Mouse (Mus musculus): Measurements from ENCODE around the gene Eef1akmt4. TPM values are rescaled to one million over a fixed set of nuclear protein-coding genes. Genes with fewer than 3 reads are reported as not detected.

Eef1akmt4 gene
- total and polyA plus RNA-seq, 3 experiments: 5.7 to 9.1 (median 7.7) TPM

DNA sequence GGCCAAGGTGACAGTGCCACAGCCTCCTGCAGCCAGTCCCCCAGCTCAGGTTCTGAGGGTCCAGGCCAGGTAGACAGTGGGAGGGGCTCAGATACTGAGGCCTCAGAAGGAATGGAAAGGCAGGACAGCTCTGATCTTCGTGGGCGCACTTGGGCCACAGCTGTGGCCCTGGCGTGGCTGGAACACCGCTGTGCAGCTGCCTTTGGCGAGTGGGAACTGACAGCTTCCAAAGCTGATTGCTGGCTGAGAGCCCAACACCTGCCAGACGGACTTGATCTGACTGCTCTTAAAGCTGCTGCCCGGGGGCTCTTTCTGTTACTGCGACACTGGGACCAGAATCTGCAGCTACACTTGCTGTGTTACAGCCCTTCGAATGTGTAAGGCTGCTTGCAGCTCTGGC, 6.7 kb upstream of the Eef1akmt4 start:
- H3K9ac ChIP-seq (ENCODE audit: low read depth, low read length): no peak overlapping the region
- intact Hi-C loops (cut with DNase I): no loop called here
- no peak overlapping the region for H3K27ac ChIP-seq
- no peak for DNase-seq
- H3K4me1 ChIP-seq (ENCODE audit: control insufficient read depth, insufficient read depth, low read length): no peaks in the 10 kb centered on the region
- no peak overlapping the region for H3K4me3 ChIP-seq
- no peaks in the 10 kb centered on the region for H3K36me3 ChIP-seq (ENCODE audit: control insufficient read depth, insufficient read depth, low read length)
- 64% methylated on average over 9 of the region's 9 CpGs for WGBS
- no peaks in the 10 kb centered on the region for H3K79me2 ChIP-seq (replicated peaks; ENCODE audit: control insufficient read depth, insufficient read depth, low read length)
- H3K27me3 ChIP-seq (ENCODE audit: control insufficient read depth, insufficient read depth, low read length): no peaks in the 10 kb centered on the region
- TF ChIP-seq CTCF (IDR thresholded peaks at IDR 0.05) (no peak), POLR2A (IDR thresholded peaks at IDR 0.05; ENCODE audit: insufficient read depth, low read depth, low read length) (no peak), EP300 (IDR thresholded peaks at IDR 0.05; ENCODE audit: insufficient read depth, low read depth, low read length) (no peak)

DNA sequence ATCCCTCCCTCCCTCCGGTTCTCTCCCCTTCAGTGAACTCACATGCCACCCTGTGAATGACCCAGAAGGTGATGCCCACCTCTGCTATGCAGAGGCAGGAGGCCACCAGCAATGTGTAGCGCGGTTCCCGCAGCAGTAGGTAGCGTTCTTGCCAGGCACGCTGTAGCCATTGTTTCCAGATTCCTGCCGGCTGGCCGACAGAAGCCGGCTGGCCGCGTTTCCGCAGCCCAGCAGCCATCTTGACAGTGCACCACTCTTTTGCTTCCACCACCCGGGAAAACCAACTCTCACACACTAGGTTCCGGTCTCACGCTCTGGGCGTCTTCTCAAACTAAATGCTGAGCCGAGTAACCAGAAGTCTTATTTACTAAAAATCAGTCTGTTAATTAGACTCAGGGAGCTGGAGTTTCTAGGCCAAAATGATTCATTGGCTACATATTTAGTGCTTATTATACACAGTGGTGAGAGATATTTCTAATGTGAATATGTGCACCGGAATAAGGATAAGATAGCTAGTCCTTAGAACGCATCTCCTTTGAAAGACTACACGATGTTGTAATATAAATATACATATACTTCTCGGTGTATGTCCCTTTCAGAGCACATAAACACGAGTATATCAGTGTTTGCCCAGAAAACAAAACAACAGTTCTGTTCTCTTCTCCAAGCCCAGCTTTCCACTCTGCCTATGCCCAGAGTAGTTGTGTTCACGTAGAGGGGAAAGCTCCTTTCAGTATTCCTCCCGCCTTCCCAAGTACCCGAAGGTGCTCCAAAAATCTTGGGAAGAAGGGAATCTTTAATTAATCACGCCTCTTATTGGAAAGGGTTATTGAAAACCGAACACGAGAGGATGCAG, 664 bp upstream of the Eef1akmt4 start:
- intact Hi-C loops (cut with DNase I): loop anchor here (1.0 to 5.0 kb wide), 5 partner anchors 10 to 112 kb away; partner anchors contain the start of genes Abcf3, Dvl3, Eif2b5 and Psmd2
- H3K9ac ChIP-seq (ENCODE audit: low read depth, low read length): peak overlapping the region; percentile 92
- peaks cover 1% of the 10 kb centered on the region for H3K4me1 ChIP-seq (ENCODE audit: control insufficient read depth, insufficient read depth, low read length)
- H3K27me3 ChIP-seq (ENCODE audit: control insufficient read depth, insufficient read depth, low read length): no peaks in the 10 kb centered on the region
- peak overlapping the region; percentile 61 for H3K4me3 ChIP-seq
- H3K36me3 ChIP-seq (ENCODE audit: control insufficient read depth, insufficient read depth, low read length): no peaks in the 10 kb centered on the region
- peak; percentile 82 to 84 for DNase-seq
- H3K79me2 ChIP-seq (replicated peaks; ENCODE audit: control insufficient read depth, insufficient read depth, low read length): no peaks in the 10 kb centered on the region
- WGBS: under 1% methylated on average over 28 of the region's 28 CpGs
- H3K27ac ChIP-seq: peak overlapping the region; percentile 74
- TF ChIP-seq EP300 (IDR thresholded peaks at IDR 0.05; ENCODE audit: insufficient read depth, low read depth, low read length) (peak; percentile 66; the same call in 1 of the 2 replicates), POLR2A (IDR thresholded peaks at IDR 0.05; ENCODE audit: insufficient read depth, low read depth, low read length) (peak; percentile 85), CTCF (IDR thresholded peaks at IDR 0.05) (no peak)

DNA sequence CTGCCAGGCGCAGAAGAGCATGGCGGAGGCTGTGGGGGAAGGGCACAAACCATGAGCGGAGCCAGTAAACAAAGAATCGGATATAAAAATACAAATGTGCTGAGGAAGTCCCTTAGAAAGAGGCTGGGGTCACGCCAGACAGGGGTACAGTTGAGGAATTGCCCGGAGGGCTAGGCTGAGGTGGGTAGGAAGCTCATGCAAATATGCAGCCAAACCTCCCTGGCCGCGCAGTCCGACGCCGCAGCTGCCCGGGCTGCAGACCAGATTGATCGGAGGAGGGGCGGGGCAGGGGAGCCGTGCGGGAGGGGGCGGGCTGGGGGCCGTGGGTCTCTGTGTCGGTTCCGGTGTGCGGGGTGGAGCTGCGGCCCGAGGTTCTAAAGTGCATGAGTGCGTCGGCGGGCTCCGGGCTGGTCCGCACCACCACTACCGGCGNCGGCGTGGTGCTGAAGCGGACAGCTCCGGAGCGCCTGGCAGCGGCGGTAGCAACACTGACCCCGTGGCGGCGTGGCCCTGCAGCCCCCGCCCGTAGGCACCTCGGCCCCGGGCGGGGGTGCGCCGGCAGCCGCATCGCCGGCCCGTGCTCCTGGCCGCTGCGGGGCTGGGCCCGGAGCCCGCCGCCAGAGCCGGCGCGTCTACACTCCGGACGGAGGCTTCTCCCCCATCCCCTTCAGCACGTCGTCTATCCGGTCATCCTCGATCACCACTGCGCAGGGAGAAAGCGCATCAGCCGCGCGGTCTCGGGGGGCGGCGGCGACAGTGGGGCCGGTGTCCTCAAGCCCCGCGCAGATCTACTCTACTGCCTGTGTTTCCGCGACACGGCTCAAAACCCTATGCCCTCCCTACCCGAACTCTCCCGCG, 8.4 kb downstream of the Eef1akmt4 start:
- TF ChIP-seq EP300 (IDR thresholded peaks at IDR 0.05; ENCODE audit: insufficient read depth, low read depth, low read length) (no peak), CTCF (IDR thresholded peaks at IDR 0.05) (no peak), POLR2A (IDR thresholded peaks at IDR 0.05; ENCODE audit: insufficient read depth, low read depth, low read length) (no peak)
- DNase-seq: peak; percentile 40 to 60
- no peaks in the 10 kb centered on the region for H3K27me3 ChIP-seq (ENCODE audit: control insufficient read depth, insufficient read depth, low read length)

DNA sequence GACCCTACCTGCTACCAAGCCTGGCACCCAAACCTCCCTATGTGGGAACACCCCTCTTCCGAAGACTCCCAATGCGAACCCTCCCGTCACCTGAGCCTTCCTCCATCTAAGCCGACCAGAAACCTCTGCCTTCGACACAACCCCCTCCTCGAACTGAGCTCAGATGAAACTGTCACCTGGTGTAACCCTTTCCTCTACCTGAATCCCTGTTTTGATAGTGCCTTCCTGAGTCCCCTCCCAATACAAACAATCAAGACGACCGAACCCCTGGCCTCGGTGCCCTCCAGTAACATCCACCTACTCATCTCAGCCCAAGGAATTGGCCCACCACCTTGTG, 9.0 kb downstream of the Eef1akmt4 start:
- DNase-seq: no peak
- H3K27me3 ChIP-seq (ENCODE audit: control insufficient read depth, insufficient read depth, low read length): no peaks in the 10 kb centered on the region

More for the DNA sequence above, 8.4 kb downstream of the Eef1akmt4 start:
- H3K36me3 ChIP-seq (ENCODE audit: control insufficient read depth, insufficient read depth, low read length): no peaks in the 10 kb centered on the region
- intact Hi-C loops (cut with DNase I): loop anchor here (1.0 kb wide), 1 partner anchor 8 kb away; the partner anchor contains the start of genes Alg3, Eef1akmt4 and Gm49333
- peaks cover 1% of the 10 kb centered on the region; the same call in 1 of the 2 replicates for H3K4me1 ChIP-seq (ENCODE audit: control insufficient read depth, insufficient read depth, low read length)
- WGBS: 4% methylated on average over 81 of the region's 83 CpGs
- no peak overlapping the region for H3K9ac ChIP-seq (ENCODE audit: low read depth, low read length)
- H3K4me3 ChIP-seq: peak overlapping the region; percentile 32
- no peaks in the 10 kb centered on the region for H3K79me2 ChIP-seq (replicated peaks; ENCODE audit: control insufficient read depth, insufficient read depth, low read length)
- H3K27ac ChIP-seq: no peak overlapping the region

DNA sequence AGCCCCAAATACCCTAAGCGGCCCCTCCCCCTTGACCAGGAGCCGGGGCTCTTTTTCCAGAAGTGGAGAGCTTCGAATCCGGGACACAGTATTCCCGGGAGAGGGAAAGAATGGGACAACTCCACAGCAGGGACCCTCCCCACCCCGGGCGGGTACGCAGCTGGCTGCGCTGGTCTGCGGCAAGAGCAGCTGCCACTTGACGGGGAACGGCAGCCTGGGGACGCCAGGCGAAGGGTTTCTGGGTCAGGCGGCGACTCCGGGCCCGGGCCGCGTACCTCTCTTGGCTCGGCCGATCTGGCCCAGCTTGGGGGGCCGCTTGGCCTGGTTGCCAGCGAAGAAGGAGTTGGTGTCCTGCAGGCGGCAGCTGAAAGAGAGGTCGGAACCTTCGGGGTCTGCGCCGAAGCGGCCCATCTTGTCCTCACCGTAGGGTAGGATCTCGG, 9.4 kb downstream of the Eef1akmt4 start:
- Histone ChIP-seq H3K36me3 (ENCODE audit: control insufficient read depth, insufficient read depth, low read length) (no peaks in the 10 kb centered on the region), H3K27ac (no peak overlapping the region), H3K27me3 (ENCODE audit: control insufficient read depth, insufficient read depth, low read length) (no peaks in the 10 kb centered on the region), H3K4me3 (peak overlapping the region; percentile 56), H3K79me2 (replicated peaks; ENCODE audit: control insufficient read depth, insufficient read depth, low read length) (no peaks in the 10 kb centered on the region), H3K4me1 (ENCODE audit: control insufficient read depth, insufficient read depth, low read length) (peaks cover 1% of the 10 kb centered on the region; the same call in 1 of the 2 replicates), H3K9ac (ENCODE audit: low read depth, low read length) (peak overlapping the region; percentile 49)
- intact Hi-C loops (cut with DNase I): loop anchor here (1.0 kb wide), 1 partner anchor 9 kb away; the partner anchor contains the start of genes Alg3, Eef1akmt4 and Gm49333
- DNase-seq: no peak
- WGBS: under 1% methylated on average over 32 of the region's 32 CpGs
- TF ChIP-seq CTCF (IDR thresholded peaks at IDR 0.05): no peak

More for the DNA sequence above, 9.0 kb downstream of the Eef1akmt4 start:
- Histone ChIP-seq H3K79me2 (replicated peaks; ENCODE audit: control insufficient read depth, insufficient read depth, low read length) (no peaks in the 10 kb centered on the region), H3K4me1 (ENCODE audit: control insufficient read depth, insufficient read depth, low read length) (peaks cover 1% of the 10 kb centered on the region; the same call in 1 of the 2 replicates), H3K27ac (no peak overlapping the region), H3K4me3 (peak overlapping the region; percentile 56; the same call in 1 of the 2 replicates), H3K36me3 (ENCODE audit: control insufficient read depth, insufficient read depth, low read length) (no peaks in the 10 kb centered on the region), H3K9ac (ENCODE audit: low read depth, low read length) (no peak overlapping the region)
- intact Hi-C loops (cut with DNase I): loop anchor here (1.0 kb wide), 1 partner anchor 9 kb away; the partner anchor contains the start of genes Alg3, Eef1akmt4 and Gm49333
- WGBS: 0% methylated on average over 9 of the region's 9 CpGs
- TF ChIP-seq POLR2A (IDR thresholded peaks at IDR 0.05; ENCODE audit: insufficient read depth, low read depth, low read length) (no peak), EP300 (IDR thresholded peaks at IDR 0.05; ENCODE audit: insufficient read depth, low read depth, low read length) (no peak), CTCF (IDR thresholded peaks at IDR 0.05) (no peak)
